Mouse (Mus musculus) neural tube, embryonic 14.5 days (tissue): Measurements from ENCODE around the gene Abcb5. TPM values are rescaled to one million over a fixed set of nuclear protein-coding genes. Genes with fewer than 3 reads are reported as not detected.
A peak's percentile ranks its signal among the peaks of the same experiment; 100 is the strongest.

ENCODE experiments used
- ATAC-seq: fragments of 200-750 bp; cut with Nextera tagmentation; 2 replicates; pipeline ENCODE4 v1.8.0; 2017; ENCODE audit warnings: low read depth, mild to moderate bottlenecking, moderate TSS enrichment, moderate library complexity
- H3K27ac ChIP-seq: fragments of 300-500 bp; sonication (generic); 2 replicates; pipeline ENCODE4 v1.5.1; 2014; ENCODE audit warnings: low read depth, mild to moderate bottlenecking, control low read depth, low read length, moderate library complexity, mixed read lengths
- H3K27me3 ChIP-seq: fragments of 300-500 bp; sonication (generic); 2 replicates; pipeline ENCODE4 v1.6.1; 2014; ENCODE audit warnings: low read length; ENCODE audit not compliant: control insufficient read depth, insufficient read depth
- H3K36me3 ChIP-seq: fragments of 300-500 bp; sonication (generic); 2 replicates; pipeline ENCODE4 v1.6.1; 2014; ENCODE audit warnings: low read length, mixed read lengths; ENCODE audit not compliant: control insufficient read depth, insufficient read depth
- H3K4me1 ChIP-seq: fragments of 300-500 bp; sonication (generic); 2 replicates; pipeline ENCODE4 v1.6.1; 2014; ENCODE audit warnings: low read length; ENCODE audit not compliant: control insufficient read depth, insufficient read depth
- H3K4me2 ChIP-seq: fragments of 300-500 bp; sonication (generic); 2 replicates; pipeline ENCODE4 v1.6.1; 2014; ENCODE audit warnings: mild to moderate bottlenecking, low read depth, low read length, control low read depth
- H3K4me3 ChIP-seq: fragments of 300-500 bp; sonication (generic); 2 replicates; pipeline ENCODE4 v1.5.1; 2014; ENCODE audit warnings: low read depth, low read length, control low read depth, mixed read lengths
- H3K9ac ChIP-seq: fragments of 300-500 bp; sonication (generic); replicated peaks from 2 replicates; pipeline ENCODE4 v1.6.1; 2014; ENCODE audit warnings: low read depth, mild to moderate bottlenecking, control low read depth, low read length, mixed read lengths
- H3K9me3 ChIP-seq: fragments of 300-500 bp; sonication (generic); 2 replicates; pipeline ENCODE4 v1.6.1; 2016; ENCODE audit warnings: low read length; ENCODE audit not compliant: control insufficient read depth
- WGBS: fragments of 180-500 bp; shearing (Covaris S2); extraction: QIAGEN DNeasy Blood & Tissue Kit; methylation state at CpG from one replicate; pipeline ENCODE4 v1.1.7; 2014; 5-methylcytosine and 5-hydroxymethylcytosine counted together
- polyA plus RNA-seq: library from polyadenylated mRNA; unstranded; fragments of >200 nt; fragmentation: Nextera tagmentation; extraction: Ambion mirVana; gene quantifications from 2 replicates; pipeline ENCODE4 v1.2.1, GENCODE M21; 2014

Gene Abcb5
- polyA plus RNA-seq, 1 experiment from 2014 or later: not detected

DNA sequence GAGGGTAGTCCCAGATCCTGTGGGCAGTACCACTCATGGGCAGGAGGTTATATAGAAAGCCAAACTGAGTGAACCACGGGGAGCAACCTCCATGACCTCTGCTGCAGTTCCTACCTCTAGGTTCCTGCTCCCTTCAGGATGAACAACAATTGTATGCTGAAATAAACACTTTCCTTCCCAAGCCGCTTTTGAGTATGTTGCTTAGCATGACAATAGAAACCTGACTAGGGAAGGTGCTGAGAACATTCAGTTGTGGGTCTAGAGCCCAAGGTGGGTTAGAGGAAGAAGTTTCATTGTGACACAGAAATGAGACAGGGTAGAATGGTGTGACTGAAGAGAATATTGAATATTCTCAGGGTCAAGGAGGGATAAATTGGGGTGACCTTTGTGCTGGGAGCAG lies 55.9 kb downstream of the Abcb5 start:
- no peak overlapping the region for H3K27ac ChIP-seq
- H3K4me1 ChIP-seq: no peaks in the 10 kb centered on the region
- WGBS: 71% methylated on average over 2 of the region's 2 CpGs
- H3K4me3 ChIP-seq: no peak overlapping the region
- no peaks in the 10 kb centered on the region for H3K27me3 ChIP-seq
- no peak overlapping the region for H3K4me2 ChIP-seq
- ATAC-seq: no peak
- no peaks in the 10 kb centered on the region for H3K9me3 ChIP-seq
- no peaks in the 10 kb centered on the region for H3K36me3 ChIP-seq
- no peak overlapping the region for H3K9ac ChIP-seq

DNA sequence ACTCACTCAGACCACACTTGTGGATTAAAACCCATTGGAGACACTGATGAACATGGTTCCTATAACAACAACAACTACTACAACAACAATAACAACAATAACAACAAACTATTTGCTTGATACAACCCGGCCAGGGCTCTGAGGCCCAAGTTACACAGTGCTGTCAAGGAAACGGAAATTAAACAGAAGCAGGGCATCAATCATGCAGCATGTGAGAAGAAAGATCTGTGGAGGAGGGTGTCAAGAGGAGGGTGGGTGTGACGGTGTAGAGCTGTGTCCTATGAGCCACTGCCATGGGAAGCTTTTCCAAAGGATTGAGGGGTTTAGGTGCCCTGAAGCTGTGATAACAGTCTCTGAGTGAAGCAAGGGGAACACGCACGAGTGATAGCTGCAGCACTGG lies 64.0 kb downstream of the Abcb5 start:
- Histone ChIP-seq H3K27me3 (no peaks in the 10 kb centered on the region), H3K9me3 (no peaks in the 10 kb centered on the region), H3K9ac (no peak overlapping the region), H3K4me2 (no peak overlapping the region), H3K27ac (no peak overlapping the region), H3K4me3 (no peak overlapping the region), H3K4me1 (no peaks in the 10 kb centered on the region), H3K36me3 (no peaks in the 10 kb centered on the region)
- no peak for ATAC-seq
- WGBS: 50% methylated on average over 5 of the region's 5 CpGs

DNA sequence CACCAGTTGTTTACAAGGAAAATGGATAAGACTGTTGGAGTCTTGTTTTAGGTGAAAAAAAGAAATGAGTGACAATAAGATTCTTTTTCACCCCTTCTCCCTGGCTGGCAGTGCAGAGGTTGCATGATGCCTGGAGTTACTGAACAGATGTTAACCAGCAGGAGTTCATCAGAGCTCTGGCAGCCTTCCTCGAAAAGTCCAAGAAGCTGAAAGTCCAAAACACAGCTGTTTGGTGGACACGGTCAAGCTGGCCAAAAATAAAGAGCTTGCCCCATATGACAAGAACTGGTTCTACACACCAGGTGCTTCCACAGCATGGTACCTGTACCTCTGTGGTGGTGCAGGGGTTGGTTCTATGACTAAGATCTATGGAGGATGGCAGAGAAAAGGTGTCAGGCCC lies 78.3 kb downstream of the Abcb5 start:
- no peaks in the 10 kb centered on the region for H3K27me3 ChIP-seq
- no peak overlapping the region for H3K9ac ChIP-seq
- H3K36me3 ChIP-seq: no peaks in the 10 kb centered on the region
- H3K4me1 ChIP-seq: no peaks in the 10 kb centered on the region
- H3K9me3 ChIP-seq: no peaks in the 10 kb centered on the region
- 77% methylated on average over 2 of the region's 2 CpGs for WGBS
- H3K27ac ChIP-seq: no peak overlapping the region
- H3K4me2 ChIP-seq: no peak overlapping the region
- ATAC-seq: no peak
- H3K4me3 ChIP-seq: no peak overlapping the region

DNA sequence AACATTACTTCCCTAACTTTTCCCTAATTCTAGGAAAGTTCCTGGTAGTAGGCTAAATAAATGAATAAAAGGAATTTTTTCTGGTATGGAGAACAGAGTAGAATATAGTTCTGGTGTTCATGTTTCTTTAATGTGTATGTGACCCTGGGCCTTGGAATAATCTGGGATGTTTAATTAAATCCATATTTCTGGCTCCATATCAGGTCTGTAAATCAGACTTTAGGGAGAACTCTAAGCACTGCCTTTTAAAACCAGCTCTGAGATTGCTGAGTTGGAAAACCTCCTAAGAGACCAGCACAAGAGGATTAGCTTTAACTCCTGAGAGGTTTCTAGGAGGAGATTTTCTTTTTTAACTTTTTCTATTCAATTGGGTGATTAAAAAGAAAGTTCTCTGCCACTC lies 83.4 kb downstream of the Abcb5 start:
- Histone ChIP-seq H3K36me3 (no peaks in the 10 kb centered on the region), H3K4me1 (no peaks in the 10 kb centered on the region), H3K4me2 (no peak overlapping the region), H3K4me3 (no peak overlapping the region), H3K27me3 (no peaks in the 10 kb centered on the region), H3K9me3 (no peaks in the 10 kb centered on the region), H3K27ac (no peak overlapping the region), H3K9ac (no peak overlapping the region)
- ATAC-seq: no peak

DNA sequence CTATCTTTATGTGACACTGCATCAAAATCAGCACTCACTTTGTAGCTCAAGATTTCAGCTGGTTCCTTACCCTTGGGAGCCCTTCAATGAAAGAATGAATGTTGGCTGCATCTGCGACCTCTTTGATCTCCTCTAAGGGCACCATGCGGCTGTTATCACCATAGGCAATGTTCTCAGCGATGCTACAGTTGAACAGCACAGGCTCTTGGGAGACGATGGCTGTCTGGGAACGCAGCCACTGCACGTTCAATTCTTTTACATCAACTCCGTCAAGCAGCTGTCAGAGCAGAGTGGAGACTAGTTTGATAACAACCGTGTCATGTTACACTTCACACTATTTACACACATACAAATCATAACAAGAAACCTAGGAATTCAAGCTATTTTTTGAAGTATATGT lies 93.5 kb downstream of the Abcb5 start:
- WGBS: 79% methylated on average over 8 of the region's 8 CpGs
- H3K9ac ChIP-seq: no peak overlapping the region

DNA sequence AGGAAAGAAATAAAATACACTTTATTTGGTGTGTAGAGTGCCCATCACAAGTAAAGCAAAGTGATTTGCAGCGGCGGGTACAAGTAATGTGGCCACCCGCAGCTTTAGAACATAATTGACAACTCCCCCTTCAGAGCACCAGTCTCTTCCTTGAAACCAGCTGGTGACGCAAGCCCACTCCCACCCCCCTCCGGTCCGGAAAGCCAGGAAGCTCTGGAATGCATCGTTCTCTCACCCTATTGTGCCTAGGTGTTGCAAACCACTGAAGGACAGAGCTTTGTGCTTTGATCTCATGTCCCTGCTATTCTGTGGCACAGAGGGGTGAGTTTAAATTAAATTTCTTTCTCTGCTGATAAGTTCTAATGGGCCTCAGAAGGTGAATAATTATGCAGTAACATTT lies 110.1 kb downstream of the Abcb5 start:
- H3K9me3 ChIP-seq: no peaks in the 10 kb centered on the region
- no peak overlapping the region for H3K9ac ChIP-seq
- H3K27me3 ChIP-seq: peaks cover 41% of the 10 kb centered on the region
- H3K4me3 ChIP-seq: no peak overlapping the region
- H3K4me2 ChIP-seq: no peak overlapping the region
- no peaks in the 10 kb centered on the region for H3K36me3 ChIP-seq
- WGBS: 1% methylated on average over 7 of the region's 7 CpGs
- H3K27ac ChIP-seq: no peak overlapping the region
- H3K4me1 ChIP-seq: no peaks in the 10 kb centered on the region
- ATAC-seq: no peak

More for the DNA sequence above, 93.5 kb downstream of the Abcb5 start:
- ATAC-seq: no peak
- no peak overlapping the region for H3K27ac ChIP-seq
- H3K27me3 ChIP-seq: no peaks in the 10 kb centered on the region
- no peaks in the 10 kb centered on the region for H3K4me1 ChIP-seq
- H3K4me3 ChIP-seq: no peak overlapping the region
- H3K36me3 ChIP-seq: no peaks in the 10 kb centered on the region
- H3K9me3 ChIP-seq: no peaks in the 10 kb centered on the region
- H3K4me2 ChIP-seq: no peak overlapping the region

DNA sequence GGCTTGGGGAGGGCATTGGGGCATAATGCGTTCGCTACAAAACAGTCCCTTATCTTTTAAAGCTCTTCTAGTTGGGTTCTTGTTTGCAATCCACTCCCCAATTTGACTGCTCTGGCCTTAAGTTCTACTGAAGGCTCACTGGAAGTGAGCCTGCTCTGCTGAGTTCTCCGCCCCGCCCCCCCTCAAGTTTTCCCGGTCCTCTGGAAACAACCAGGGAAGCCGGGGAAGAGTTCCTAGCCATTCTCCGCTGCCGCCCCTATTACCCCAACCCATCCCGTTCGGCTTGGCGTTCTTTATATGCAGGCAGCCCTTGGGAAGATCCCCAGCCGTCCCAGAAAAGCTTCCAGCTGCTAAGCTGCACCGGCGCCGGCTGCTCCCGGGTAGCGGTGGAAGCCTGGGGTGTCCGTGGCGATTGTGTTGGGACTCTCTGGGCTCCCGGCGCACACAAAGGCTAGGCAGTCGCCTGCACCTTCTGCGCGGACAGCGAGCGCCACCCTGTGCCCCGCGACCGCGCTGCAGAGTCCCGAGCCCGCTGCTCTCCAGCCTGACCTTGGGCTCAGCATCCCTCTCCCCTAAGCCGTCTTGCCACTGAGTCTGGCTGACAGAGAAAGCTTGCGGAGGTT lies 111.3 kb downstream of the Abcb5 start:
- WGBS: under 1% methylated on average over 34 of the region's 34 CpGs
- Histone ChIP-seq H3K27ac (no peak overlapping the region), H3K4me3 (peak overlapping the region; percentile 26), H3K36me3 (no peaks in the 10 kb centered on the region), H3K4me1 (no peaks in the 10 kb centered on the region), H3K9me3 (no peaks in the 10 kb centered on the region), H3K9ac (0 out of 2 replicates have a peak overlapping the region, but pooled peaks have one; percentile 13), H3K27me3 (peaks cover 41% of the 10 kb centered on the region), H3K4me2 (peak overlapping the region; percentile 51)
- ATAC-seq: peak; percentile 98

DNA sequence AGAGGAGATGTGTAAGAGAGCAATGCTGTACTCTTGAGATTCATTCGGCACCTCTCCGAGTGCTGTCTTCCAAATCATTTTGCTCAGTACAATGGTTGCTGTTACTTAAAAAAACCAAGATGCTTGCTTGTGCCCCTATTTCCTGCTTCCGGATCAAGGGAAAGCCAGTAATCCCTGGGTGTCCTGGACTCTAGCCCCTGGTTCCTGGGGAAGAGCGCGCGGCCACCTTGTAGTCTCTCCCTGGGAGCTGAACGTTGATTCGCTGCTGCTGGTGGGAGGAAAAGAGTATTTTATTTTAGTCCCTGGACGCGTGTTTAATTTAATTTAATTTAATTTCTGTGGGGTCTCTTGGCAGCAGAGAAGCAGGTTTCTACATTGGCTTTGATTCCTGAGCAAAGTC lies 111.8 kb downstream of the Abcb5 start:
- H3K9me3 ChIP-seq: no peaks in the 10 kb centered on the region
- H3K4me3 ChIP-seq: peak overlapping the region; percentile 26
- no peak overlapping the region for H3K27ac ChIP-seq
- WGBS: 3% methylated on average over 10 of the region's 10 CpGs
- peaks cover 41% of the 10 kb centered on the region for H3K27me3 ChIP-seq
- no peaks in the 10 kb centered on the region for H3K4me1 ChIP-seq
- no peak for ATAC-seq
- no peaks in the 10 kb centered on the region for H3K36me3 ChIP-seq
- 0 out of 2 replicates have a peak overlapping the region, but pooled peaks have one; percentile 13 for H3K9ac ChIP-seq
- peak overlapping the region; percentile 51 for H3K4me2 ChIP-seq

DNA sequence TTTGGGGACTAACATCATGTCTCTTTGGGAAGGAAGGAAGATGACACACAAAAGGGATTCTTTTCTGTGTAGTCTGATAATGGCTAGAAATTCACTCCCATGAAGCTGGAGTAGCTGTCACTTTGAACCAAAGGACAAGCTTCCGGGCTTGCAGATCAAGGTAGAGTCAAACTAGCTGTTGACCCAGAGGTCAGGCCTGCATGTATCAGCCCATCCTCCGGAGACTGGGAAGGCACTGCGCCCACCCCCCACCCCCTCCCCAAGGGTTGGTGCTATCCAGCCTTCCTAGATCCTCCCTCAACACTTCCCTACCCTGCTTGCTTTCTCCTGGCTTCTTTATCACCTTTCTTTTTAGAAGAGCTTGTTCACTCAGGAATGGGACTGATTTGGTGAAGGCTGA lies 112.9 kb downstream of the Abcb5 start:
- no peak overlapping the region for H3K9ac ChIP-seq
- peaks cover 46% of the 10 kb centered on the region for H3K27me3 ChIP-seq
- no peaks in the 10 kb centered on the region for H3K36me3 ChIP-seq
- WGBS: 4% methylated on average over 3 of the region's 3 CpGs
- H3K4me1 ChIP-seq: peaks cover 9% of the 10 kb centered on the region; the same call in 1 of the 2 replicates
- no peak for ATAC-seq
- H3K4me3 ChIP-seq: no peak overlapping the region
- H3K4me2 ChIP-seq: peak overlapping the region; percentile 7; the same call in 1 of the 2 replicates
- no peaks in the 10 kb centered on the region for H3K9me3 ChIP-seq
- H3K27ac ChIP-seq: no peak overlapping the region
